Mouse (Mus musculus) gastrocnemius, adult 8-10 months (tissue): ENCODE data around the gene Trim40. TPM values are rescaled to one million over a fixed set of nuclear protein-coding genes. Genes with fewer than 3 reads are reported as not detected.
A peak's percentile ranks its signal among the peaks of the same experiment; 100 is the strongest.

ENCODE experiments used
- DNase-seq, 2 experiments: peaks; one replicate each; pipeline ENCODE4 v3.0.0; 2022; ENCODE audit warnings: low spot score in 2 of 2
- total RNA-seq, 4 experiments: library from RNA; stranded (reverse); gene quantifications; 2 replicates each; pipeline ENCODE4 v1.2.4; 2022

Trim40 gene
- total RNA-seq, 4 experiments from 2014 or later = not detected

DNA sequence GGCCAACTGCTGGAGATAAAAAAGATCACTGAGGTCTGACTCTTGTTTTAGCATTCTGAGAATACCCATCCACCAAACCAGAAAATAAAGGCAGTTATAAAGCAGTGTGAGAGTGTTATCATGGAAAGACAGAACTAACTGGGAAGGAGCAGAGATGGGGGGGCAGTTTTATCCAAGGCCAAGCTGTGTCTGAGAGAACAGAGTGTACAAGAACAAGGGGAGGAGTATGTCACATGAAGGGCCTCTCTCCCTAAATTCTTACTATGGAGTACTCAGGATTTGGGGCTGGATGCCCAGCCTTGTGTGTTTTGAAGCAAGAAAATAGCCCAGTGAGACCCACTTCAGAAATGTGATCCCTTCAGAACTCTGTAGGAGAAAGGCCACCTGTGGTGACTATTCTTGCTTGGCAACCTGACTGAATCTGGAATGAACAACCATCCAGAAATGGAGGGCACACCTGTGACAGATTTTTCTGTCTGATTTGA is 48.9 kb downstream of the Trim40 start:
- no peak for DNase-seq

DNA sequence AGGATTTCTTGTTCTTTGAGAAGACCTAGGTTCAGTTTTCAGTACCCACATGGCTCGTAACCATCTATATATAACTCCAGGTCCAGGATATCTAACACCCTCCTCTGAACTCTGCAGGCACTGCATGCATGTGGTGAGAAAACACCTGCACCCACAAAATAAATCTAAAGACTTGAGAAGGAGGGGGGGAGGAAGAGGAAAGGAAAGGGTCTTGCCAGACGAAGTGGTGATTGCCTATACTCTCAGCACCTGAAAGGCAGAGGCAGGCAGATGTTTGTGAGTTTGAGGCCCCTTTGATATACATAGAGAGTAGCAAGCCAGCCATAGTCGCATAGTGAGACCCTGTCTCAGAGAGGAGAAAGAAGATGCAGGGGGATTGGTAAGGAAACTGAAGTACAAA is 50.0 kb downstream of the Trim40 start:
- DNase-seq = no peak

DNA sequence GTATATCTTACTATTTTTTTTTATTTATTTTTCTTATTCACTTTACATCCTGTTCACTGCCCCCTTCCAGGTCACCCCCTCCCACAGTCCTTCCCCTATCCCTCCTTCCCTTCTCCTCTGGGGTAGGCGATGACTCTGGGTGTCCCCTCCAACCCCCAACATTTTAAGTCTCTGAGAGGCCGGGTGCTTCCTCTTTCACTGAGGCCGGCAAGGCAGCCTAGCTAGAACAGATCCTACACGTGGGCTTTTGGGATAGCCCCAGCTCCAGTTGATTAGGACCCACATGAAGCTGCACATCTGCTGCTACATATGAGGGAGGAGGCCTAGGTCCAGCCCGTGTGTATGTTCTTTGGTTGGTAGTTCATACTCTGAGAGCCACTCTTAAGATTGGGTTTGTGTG is 50.9 kb downstream of the Trim40 start:
- no peak for DNase-seq

DNA sequence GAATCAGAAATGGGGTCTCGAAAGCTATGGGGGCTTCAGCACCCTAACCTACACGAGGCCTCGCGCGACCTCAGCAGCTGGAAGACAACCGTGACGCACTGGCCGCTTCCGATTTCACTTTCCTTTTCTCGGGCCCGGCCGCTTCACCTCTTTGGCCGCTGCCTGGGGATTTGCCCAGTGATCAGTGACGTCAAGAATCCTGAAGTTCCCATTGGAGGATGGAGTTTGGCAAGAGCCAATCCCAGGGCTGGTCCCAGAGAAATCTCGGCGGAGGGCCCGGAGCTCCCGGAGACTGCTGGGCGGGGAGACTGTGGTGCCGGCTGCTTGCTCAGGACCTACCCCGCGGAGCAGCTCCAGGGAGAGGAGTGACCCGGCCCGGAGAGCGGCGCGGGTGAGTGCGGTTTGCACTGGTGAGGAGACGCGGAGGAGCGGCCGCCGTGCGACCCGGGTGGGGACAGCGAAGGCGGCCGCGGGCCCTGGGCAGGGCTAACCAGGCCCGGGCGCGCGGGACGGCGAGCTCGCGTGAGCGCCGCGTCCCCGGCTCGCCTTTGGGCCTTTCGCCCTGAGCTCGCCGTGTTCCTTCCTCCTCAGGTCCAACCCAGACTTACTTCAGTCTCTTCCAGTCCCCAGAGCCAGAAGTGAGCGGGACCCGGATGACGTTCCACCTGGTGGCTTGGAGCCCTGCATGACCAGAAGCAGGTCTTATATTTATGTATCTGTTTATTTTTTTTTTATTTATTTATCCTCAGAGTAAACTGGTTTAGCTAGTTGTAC is 52.9 kb downstream of the Trim40 start, which contains the start of gene Trim26:
TSS of gene Trim26 (plus strand) at position 261 of the 774 bp plus-strand sequence.
- peak; percentile 95 to 96 for DNase-seq

DNA sequence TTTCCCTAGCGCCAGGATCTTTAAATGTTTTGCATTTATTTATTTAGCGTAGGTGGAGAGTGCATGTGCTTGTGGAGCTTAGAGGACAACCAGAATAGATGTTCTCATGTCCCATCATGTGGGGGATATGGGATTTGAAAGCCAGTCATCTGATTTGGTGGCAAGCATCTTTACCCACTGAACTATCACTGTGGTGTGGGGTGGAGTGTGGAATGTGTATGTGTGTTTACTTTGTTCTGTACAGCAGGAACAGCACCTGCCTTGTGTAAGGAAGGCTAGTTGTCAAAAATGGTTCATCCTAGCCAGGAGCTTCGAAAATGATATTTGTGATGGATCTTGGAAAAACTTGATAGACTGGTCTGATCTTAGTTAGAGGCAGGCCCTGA is 53.5 kb downstream of the Trim40 start:
- no peak for DNase-seq

DNA sequence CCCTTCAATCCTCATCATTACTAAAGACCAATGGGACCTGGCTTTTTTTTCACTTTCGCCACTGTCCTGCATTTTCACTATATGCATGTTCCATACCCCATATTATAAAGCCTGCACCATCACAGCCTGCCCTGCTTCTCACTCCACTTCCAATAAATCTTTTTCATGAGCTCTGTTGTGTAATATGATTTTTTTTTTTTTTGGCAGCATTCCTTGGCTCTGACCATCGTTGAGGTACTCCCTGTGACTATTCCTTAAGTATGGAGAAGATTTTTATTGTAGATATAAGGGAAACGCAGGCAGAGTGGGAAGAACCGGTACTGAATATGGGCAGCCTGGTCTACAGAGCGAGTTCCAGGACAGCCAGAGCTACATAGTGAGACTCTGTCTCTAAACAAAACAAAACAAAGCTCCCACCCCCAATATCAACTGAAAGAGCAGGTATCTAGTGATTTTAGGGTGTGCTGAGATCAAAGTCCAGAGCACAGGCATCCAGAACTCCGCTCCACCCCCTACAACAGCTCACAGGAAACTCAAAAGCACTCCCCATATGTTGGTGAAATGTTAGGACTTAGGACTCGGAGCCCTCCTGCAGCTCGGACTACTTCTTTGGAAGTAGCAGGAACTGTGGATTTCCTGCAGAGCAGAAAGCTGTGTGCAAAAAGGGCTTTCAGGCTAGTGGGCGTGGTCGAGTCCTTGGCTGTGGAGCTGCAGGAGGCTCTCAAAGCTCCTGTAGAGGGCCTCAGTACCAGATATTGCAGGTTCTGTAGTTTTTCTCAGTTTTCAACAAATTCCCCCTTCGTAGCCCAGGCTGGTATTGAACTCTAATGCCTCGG is 54.1 kb downstream of the Trim40 start:
- peak; percentile 13 to 30 for DNase-seq

DNA sequence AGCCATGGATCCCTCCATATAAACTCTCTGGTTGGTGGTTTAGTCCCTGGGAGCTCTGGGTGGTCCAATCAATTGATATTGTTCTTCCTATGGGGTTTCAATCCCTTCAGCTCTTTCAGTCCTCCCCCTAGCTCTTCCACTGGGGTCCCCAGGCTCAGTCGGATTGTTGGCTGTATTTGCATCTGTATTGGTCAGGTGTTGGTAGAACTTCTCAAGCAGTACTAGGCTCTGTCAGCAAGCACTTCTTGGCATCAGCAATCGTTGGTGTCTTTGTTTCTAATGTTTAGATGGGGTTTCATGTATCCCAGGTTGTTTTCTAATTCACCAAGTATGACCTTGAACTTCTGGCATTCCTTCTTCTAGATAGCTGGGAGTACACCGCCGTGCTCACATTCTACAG is 57.2 kb downstream of the Trim40 start:
- no peak for DNase-seq

Other genes with a start within 250 kb of the Trim40 start
- gene H2-M9, start 247.5 kb downstream of the Trim40 start, total RNA-seq = not detected
- gene H2-M1, start 217.9 kb downstream of the Trim40 start, total RNA-seq = not detected
- gene H2-M10.5, start 117.2 kb downstream of the Trim40 start, total RNA-seq = not detected
- gene H2-M10.6, start 78.0 kb downstream of the Trim40 start, total RNA-seq = not detected
- 10 to 100 TPM; 17.3 to 19.3 (median 18.6) TPM for gene Trim26, start 53.0 kb downstream of the Trim40 start, total RNA-seq
- gene Trim15, start 22.9 kb downstream of the Trim40 start, total RNA-seq = not detected
- gene Trim10, start 20.5 kb downstream of the Trim40 start, total RNA-seq = not detected
- not detected for gene Trim31, start 8.0 kb upstream of the Trim40 start, total RNA-seq
- 1 to 10 TPM in 1 of 4 experiments, under 1 TPM in 2, not detected in 1; 0.18 to 1.1 (median 0.75) TPM for gene Rnf39, start 52.8 kb upstream of the Trim40 start, total RNA-seq
- gene Ppp1r11, start 61.6 kb upstream of the Trim40 start, total RNA-seq = 10 to 100 TPM; 53.7 to 69.7 (median 62.4) TPM
- gene Znrd1, start 68.4 kb upstream of the Trim40 start, total RNA-seq = 10 to 100 TPM; 17.7 to 22.3 (median 20.0) TPM
- 10 to 100 TPM; 17.9 to 22.6 (median 20.6) TPM for gene Znrd1as, start 68.5 kb upstream of the Trim40 start, total RNA-seq
- not detected for gene 2410137M14Rik, start 91.1 kb upstream of the Trim40 start, total RNA-seq
- not detected for gene H2-M5, start 99.4 kb upstream of the Trim40 start, total RNA-seq
- under 1 TPM in 3 of 4 experiments, not detected in 1; 0.12 to 0.38 (median 0.27) TPM for gene Zfp57, start 111.0 kb upstream of the Trim40 start, total RNA-seq
- gene Mog, start 133.3 kb upstream of the Trim40 start, total RNA-seq = not detected
- gene Gabbr1, start 155.8 kb upstream of the Trim40 start, total RNA-seq = 1 to 10 TPM; 3.1 to 6.8 (median 6.4) TPM
- not detected for gene Olfr90, start 198.4 kb upstream of the Trim40 start, total RNA-seq
- not detected for gene Olfr91, start 208.2 kb upstream of the Trim40 start, total RNA-seq
- not detected for gene Olfr92, start 230.0 kb upstream of the Trim40 start, total RNA-seq